Mouse (Mus musculus) limb, embryonic 10.5 days (tissue): ENCODE measurements around the gene Rheb. TPM values are rescaled to one million over a fixed set of nuclear protein-coding genes. Genes with fewer than 3 reads are reported as not detected.
"Not testable (repeated sequence)": the region's sequence is repeated elsewhere in the genome, so short reads cannot be mapped to it uniquely, and the experiment has no call there.

ENCODE experiments used
- DNase-seq: peaks from one replicate; pipeline ENCODE4 v3.0.0-alpha.2; 2017; ENCODE audit warnings: low spot score
- H3K27ac ChIP-seq: fragments of 300-500 bp; sonication (generic); 2 replicates; pipeline ENCODE4 v1.5.1; 2016; ENCODE audit warnings: mild to moderate bottlenecking
- H3K27me3 ChIP-seq: fragments of 300-500 bp; sonication (generic); 2 replicates; pipeline ENCODE4 v1.6.1; 2016; ENCODE audit warnings: low read depth, mild to moderate bottlenecking; ENCODE audit not compliant: poor library complexity, severe bottlenecking
- H3K36me3 ChIP-seq: fragments of 300-500 bp; sonication (generic); 2 replicates; pipeline ENCODE4 v1.6.1; 2016; ENCODE audit warnings: mild to moderate bottlenecking, moderate library complexity
- H3K4me1 ChIP-seq: fragments of 300-500 bp; sonication (generic); 2 replicates; pipeline ENCODE4 v1.6.1; 2016
- H3K4me3 ChIP-seq: fragments of 300-500 bp; sonication (generic); 2 replicates; pipeline ENCODE4 v1.5.1; 2016; ENCODE audit warnings: mild to moderate bottlenecking, moderate library complexity
- H3K9me3 ChIP-seq: fragments of 300-500 bp; sonication (generic); replicated peaks from 2 replicates; pipeline ENCODE4 v1.6.1; 2016; ENCODE audit warnings: mild to moderate bottlenecking
- WGBS: fragments of 180-500 bp; shearing (Covaris S2); methylation state at CpG from one replicate; pipeline ENCODE4 v1.1.7; 2016; 5-methylcytosine and 5-hydroxymethylcytosine counted together
- polyA plus RNA-seq: library from polyadenylated mRNA; unstranded; fragments of >200 nt; fragmentation: Nextera tagmentation; extraction: Ambion mirVana; gene quantifications from 2 replicates; pipeline ENCODE4 v1.2.1, GENCODE M21; 2016

Rheb gene
- polyA plus RNA-seq, 1 experiment from 2014 or later: 186 TPM

GRCm38 (mm10) chr5:24861449-24861930 lies 19.1 kb upstream of the Rheb start:
- Histone ChIP-seq H3K27me3 (no peaks in the 10 kb centered on the region), H3K36me3 (peaks cover 10% of the 10 kb centered on the region), H3K9me3 (no peaks in the 10 kb centered on the region), H3K4me3 (no peak overlapping the region), H3K27ac (no peak overlapping the region), H3K4me1 (no peaks in the 10 kb centered on the region)
- DNase-seq: no peak
- 88% methylated on average over 9 of the region's 9 CpGs for WGBS

DNA sequence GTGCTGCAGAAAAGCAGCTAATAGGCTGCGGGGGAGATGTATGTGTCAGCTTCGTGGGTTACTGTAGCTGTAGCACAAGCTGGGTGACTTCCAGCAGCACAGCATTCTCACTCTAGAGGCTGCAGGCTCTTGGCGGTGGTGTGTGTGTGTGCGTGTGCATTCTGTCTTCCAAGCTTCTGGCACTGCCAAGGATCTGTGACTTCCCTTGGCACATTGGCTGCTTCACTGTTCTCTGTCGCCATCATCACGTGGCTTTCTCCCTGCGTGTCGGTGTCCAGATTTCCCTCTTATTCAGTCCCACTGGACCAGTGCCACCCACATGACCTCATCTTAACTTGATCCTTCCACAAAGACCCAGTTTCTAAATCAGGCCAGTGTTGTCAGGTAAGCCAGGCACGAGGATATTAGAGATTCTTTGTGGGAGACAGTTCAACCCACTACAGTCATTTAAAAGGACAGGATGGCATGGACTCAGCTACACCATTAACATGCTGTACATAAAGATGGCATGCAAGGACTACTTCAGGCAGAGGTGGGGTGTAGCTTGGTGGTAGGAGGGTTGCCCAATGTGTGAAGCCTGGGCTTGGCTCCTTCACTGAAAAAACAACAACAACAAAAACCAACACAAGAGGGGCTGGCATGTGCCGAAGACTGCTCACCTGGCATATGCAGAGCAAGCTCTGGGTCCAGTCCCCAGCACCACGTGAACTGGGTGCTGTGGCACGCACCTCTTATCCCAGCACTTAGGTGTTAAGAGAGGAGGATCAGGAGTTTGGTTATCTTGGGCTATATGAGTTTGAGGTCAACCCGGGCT lies 18.4 kb upstream of the Rheb start:
- Histone ChIP-seq H3K4me1 (no peaks in the 10 kb centered on the region), H3K27ac (no peak overlapping the region), H3K36me3 (0 out of 2 replicates have a peak, but pooled peaks cover 5% of the 10 kb centered on the region), H3K4me3 (no peak overlapping the region), H3K9me3 (no peaks in the 10 kb centered on the region), H3K27me3 (no peaks in the 10 kb centered on the region)
- 89% methylated on average over 13 of the region's 13 CpGs for WGBS
- DNase-seq: no peak

GRCm38 (mm10) chr5:24859771-24860540 lies 17.5 kb upstream of the Rheb start:
- Histone ChIP-seq H3K4me3 (no peak overlapping the region), H3K9me3 (no peaks in the 10 kb centered on the region), H3K27me3 (no peaks in the 10 kb centered on the region), H3K27ac (no peak overlapping the region), H3K36me3 (0 out of 2 replicates have a peak, but pooled peaks cover 3% of the 10 kb centered on the region), H3K4me1 (no peaks in the 10 kb centered on the region)
- DNase-seq: no peak
- WGBS: 81% methylated on average over 3 of the region's 3 CpGs

GRCm38 (mm10) chr5:24854827-24855600 lies 12.6 kb upstream of the Rheb start:
- DNase-seq: no peak
- H3K27ac ChIP-seq: no peak overlapping the region
- no peaks in the 10 kb centered on the region for H3K4me1 ChIP-seq
- no peaks in the 10 kb centered on the region for H3K9me3 ChIP-seq
- no peak overlapping the region for H3K4me3 ChIP-seq
- H3K36me3 ChIP-seq: no peaks in the 10 kb centered on the region
- H3K27me3 ChIP-seq: no peaks in the 10 kb centered on the region
- 67% methylated on average over 3 of the region's 3 CpGs for WGBS

DNA sequence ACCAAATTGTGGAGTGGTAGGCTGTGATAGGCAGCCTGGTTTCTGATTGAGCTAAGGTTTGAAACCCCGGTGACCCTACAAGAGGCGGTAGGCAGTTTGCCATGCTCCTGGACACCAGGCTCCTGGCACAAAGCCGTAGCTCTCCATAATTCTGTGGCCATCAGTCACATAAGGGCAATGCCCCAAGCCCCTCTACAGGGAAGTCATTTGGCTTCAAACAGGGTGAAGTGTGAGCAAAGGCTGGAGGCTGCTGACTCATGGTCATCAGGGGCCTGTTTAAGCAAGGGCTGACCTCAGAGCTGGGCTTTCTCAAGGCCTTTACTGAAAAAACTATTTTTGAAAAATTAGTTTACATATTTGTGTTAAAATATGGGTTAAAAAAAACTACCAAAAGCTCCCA lies 11.8 kb upstream of the Rheb start:
- Histone ChIP-seq H3K27me3 (no peaks in the 10 kb centered on the region), H3K4me1 (no peaks in the 10 kb centered on the region), H3K36me3 (no peaks in the 10 kb centered on the region), H3K27ac (no peak overlapping the region), H3K9me3 (no peaks in the 10 kb centered on the region), H3K4me3 (no peak overlapping the region)
- no peak for DNase-seq
- 90% methylated on average over 3 of the region's 3 CpGs for WGBS

DNA sequence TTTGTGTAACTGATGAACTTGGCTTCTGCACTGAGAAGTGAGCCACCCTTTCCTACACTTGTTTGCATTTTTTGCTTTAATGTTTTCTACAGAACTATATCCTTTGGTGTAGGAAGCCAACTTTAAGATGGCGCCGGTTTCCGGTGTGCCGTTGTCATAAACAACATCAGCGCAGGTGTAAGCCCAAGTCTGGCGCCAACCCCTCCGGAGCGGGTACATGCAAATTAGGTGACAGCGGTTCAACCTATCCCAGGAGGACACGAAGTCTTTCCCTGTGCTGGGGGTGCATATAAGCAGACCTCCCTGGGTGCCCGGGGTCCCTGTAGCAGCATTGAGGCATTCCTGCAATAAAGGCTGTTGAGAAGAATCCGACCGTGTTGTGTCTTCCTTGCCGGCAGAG lies 5.8 kb upstream of the Rheb start:
- 88% methylated on average over 14 of the region's 14 CpGs for WGBS
- not testable (repeated sequence) for DNase-seq, H3K4me1 ChIP-seq

DNA sequence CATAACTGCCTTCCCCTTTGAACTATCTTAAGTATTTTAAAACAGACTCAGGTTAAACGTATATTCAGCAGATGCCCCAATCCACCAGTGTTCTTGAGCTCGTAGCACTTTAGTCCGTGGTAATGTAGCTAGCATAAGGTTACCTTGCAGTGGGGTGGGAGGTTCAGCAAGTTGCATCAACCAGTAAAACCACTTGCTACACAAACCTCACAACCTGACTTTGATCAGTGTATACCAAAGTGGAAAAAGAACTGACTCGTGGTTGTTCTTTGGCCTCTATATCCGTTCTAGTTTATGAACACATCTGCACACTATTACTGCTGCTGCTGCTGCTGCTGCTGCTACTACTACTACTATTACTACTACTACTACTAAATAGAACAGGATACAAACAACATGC lies 1.4 kb upstream of the Rheb start:
- 93% methylated on average over 5 of the region's 5 CpGs for WGBS
- no peaks in the 10 kb centered on the region for H3K27me3 ChIP-seq
- H3K4me3 ChIP-seq: no peak overlapping the region
- H3K9me3 ChIP-seq: no peaks in the 10 kb centered on the region
- no peak for DNase-seq
- H3K36me3 ChIP-seq: no peaks in the 10 kb centered on the region
- H3K4me1 ChIP-seq: peaks cover 26% of the 10 kb centered on the region
- H3K27ac ChIP-seq: no peak overlapping the region; the same call in 1 of the 2 replicates

More for the DNA sequence above, 5.8 kb upstream of the Rheb start:
- H3K9me3 ChIP-seq, H3K27ac ChIP-seq, H3K4me3 ChIP-seq, H3K27me3 ChIP-seq, H3K36me3 ChIP-seq: not testable (repeated sequence)

- WGBS: 5% methylated on average over 21 of the region's 21 CpGs
- DNase-seq: no peak
These were observed 665 bp upstream of the Rheb start for GRCm38 (mm10) chr5:24843103-24843475.

GRCm38 (mm10) chr5:24841662-24842273 lies 656 bp downstream of the Rheb start:
- Histone ChIP-seq H3K9me3 (no peaks in the 10 kb centered on the region), H3K36me3 (no peaks in the 10 kb centered on the region), H3K4me3 (peak overlapping the region; percentile 90), H3K27ac (peak overlapping the region; percentile 98), H3K4me1 (peaks cover 26% of the 10 kb centered on the region), H3K27me3 (no peaks in the 10 kb centered on the region)
- under 1% methylated on average over 50 of the region's 50 CpGs for WGBS
- DNase-seq: peak; percentile 31

More at GRCm38 (mm10) chr5:24843103-24843475, 665 bp upstream of the Rheb start:
- Histone ChIP-seq H3K27ac (peak overlapping the region; percentile 98), H3K4me3 (peak overlapping the region; percentile 90), H3K4me1 (peaks cover 26% of the 10 kb centered on the region), H3K9me3 (no peaks in the 10 kb centered on the region), H3K36me3 (no peaks in the 10 kb centered on the region), H3K27me3 (no peaks in the 10 kb centered on the region)

- Histone ChIP-seq H3K9me3 (no peaks in the 10 kb centered on the region), H3K4me1 (peaks cover 26% of the 10 kb centered on the region), H3K27ac (peak overlapping the region; percentile 98), H3K27me3 (no peaks in the 10 kb centered on the region), H3K4me3 (peak overlapping the region; percentile 90), H3K36me3 (no peaks in the 10 kb centered on the region)
- peak; percentile 36 for DNase-seq
- WGBS: 29% methylated on average over 11 of the region's 11 CpGs
These were observed 1.4 kb downstream of the Rheb start for GRCm38 (mm10) chr5:24840975-24841431.

DNA sequence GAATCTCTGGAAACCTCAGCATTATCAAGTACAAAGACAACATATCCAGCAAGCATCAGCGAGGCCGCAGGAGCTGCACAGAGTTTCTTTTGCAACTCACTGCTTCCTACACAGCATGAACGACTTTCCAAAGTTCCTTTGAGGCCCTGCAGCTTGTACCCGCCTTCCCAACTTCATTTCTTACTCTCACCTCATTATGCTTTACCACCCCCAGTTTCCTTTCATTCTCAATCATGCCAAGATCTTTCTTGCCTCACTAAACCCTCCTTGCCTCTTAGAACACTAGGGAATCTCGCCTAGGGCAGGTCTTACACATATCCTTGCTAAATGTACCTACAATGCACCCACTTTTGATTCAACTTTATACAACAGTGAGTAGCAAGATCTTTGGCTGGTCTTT lies 7.9 kb downstream of the Rheb start:
- no peaks in the 10 kb centered on the region for H3K9me3 ChIP-seq
- no peak overlapping the region for H3K4me3 ChIP-seq
- no peak overlapping the region for H3K27ac ChIP-seq
- DNase-seq: no peak
- no peaks in the 10 kb centered on the region; the same call in 1 of the 2 replicates for H3K4me1 ChIP-seq
- WGBS: 83% methylated on average over 5 of the region's 5 CpGs
- no peaks in the 10 kb centered on the region for H3K36me3 ChIP-seq
- H3K27me3 ChIP-seq: no peaks in the 10 kb centered on the region

GRCm38 (mm10) chr5:24831912-24832311 lies 10.5 kb downstream of the Rheb start:
- Histone ChIP-seq H3K9me3 (no peaks in the 10 kb centered on the region), H3K27ac (no peak overlapping the region), H3K27me3 (no peaks in the 10 kb centered on the region), H3K4me3 (no peak overlapping the region), H3K36me3 (no peaks in the 10 kb centered on the region), H3K4me1 (no peaks in the 10 kb centered on the region; the same call in 1 of the 2 replicates)
- DNase-seq: no peak
- WGBS: 91% methylated on average over 3 of the region's 3 CpGs
